Mouse (Mus musculus) embryo, embryonic 10 days (tissue): ENCODE measurements around the gene Banp.

Source experiments
- DNase-seq: peaks from one replicate; pipeline ENCODE4 v3.0.0-alpha.2; 2015; ENCODE audit warnings: low spot score

The Banp gene

GRCm38 (mm10) chr8:122058951-122059350, 109.4 kb downstream of the Banp start:
- no peak for DNase-seq

GRCm38 (mm10) chr8:122062508-122063223, 113.1 kb downstream of the Banp start:
- DNase-seq = no peak

- DNase-seq = peak; percentile 35
Measured at GRCm38 (mm10) chr8:122064353-122064752, 114.8 kb downstream of the Banp start.

DNA sequence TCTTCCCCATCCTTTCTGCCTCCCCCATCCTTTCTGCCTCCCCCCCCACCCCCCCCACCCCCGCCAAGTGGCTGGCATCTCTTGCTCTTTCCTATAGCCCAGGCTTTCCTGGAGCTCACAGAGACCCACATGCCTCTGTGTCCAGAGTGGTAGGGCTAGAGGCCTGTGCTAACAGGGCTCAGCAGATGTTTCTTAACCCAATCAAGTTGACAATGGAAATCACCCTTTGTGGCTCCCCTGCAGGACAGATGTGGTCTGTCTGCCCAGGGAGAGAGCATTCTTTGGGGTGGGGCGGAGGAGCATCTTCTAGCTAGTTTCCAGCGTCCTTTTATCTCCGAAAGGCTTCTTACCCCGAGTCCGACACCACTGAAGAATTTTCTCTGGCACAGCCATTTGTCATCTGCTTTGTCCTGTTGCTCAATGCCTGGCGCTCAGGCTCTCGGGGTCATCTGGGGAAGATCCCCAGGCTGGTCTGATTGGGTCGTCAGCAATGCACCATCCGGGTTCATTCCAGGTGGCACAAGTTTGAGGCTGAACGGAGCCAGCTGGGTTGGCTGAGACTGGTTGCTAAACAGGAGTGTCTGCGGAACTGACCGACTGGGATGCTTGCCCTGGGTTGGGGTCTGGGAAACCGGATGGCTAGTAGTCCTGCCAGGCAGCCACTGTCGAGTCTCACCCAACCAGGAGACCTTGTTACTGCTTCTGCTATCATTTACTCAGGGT, 118.4 kb downstream of the Banp start:
- DNase-seq = no peak

DNA sequence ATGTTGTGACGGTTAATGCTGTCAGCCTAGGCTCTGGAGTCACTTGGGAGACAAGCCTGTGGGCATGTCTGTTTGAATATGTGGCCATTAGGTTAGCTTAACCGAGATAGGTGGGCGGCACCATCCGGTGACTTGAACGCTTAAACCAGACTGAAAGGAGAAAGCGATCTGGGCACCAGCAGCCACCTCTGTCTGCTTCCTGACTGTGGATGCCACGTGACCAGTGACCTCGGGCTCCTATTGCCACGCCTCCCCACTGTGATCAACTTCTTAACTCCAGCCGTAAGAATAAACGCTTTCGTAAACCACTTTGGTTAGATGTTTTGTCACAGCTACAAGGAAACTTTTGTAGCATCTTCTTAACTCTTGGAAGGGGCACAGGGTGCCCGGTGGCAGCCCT, 119.1 kb downstream of the Banp start:
- no peak for DNase-seq

DNA sequence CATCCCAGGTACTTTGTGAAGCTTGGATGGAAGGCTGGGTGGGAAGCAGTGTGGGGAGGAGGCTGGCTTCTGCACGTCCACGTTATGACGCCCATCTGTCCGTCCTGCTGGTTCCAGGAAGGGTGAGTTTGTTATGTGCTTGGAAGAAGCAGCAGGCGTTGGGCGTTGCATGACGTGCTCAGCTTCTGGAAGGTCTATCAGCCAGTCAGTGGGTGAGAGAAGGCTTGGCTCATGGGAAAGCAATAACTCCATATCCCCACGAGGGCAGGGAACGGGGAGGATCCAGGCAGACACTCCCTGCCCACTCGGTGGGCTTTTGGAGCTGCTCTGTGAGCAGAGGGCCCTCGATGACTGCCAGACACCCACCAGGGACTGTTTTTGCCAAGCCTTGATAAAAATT, 119.7 kb downstream of the Banp start:
- no peak for DNase-seq

DNA sequence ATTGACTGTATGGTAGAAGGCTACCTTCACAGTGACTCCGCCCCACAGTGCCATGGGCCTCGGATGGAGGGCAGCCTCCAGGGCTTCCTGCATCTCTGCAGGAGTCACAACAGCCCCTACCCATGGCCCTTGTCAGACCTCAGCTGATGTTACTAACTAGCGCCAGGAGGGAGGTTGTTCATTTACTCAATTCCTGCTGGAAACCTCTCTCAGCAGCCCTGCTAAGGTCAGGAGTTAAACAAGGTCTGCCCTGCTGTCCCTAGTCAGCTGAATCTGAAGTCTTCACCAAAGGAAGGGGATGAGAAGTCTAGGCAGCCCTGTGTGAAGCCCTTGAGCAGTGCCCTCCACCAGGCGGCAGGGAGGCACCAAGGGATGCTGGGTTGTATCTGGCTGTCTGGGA, 121.6 kb downstream of the Banp start:
- DNase-seq = no peak

GRCm38 (mm10) chr8:122073964-122074363, 124.4 kb downstream of the Banp start:
- no peak for DNase-seq

DNA sequence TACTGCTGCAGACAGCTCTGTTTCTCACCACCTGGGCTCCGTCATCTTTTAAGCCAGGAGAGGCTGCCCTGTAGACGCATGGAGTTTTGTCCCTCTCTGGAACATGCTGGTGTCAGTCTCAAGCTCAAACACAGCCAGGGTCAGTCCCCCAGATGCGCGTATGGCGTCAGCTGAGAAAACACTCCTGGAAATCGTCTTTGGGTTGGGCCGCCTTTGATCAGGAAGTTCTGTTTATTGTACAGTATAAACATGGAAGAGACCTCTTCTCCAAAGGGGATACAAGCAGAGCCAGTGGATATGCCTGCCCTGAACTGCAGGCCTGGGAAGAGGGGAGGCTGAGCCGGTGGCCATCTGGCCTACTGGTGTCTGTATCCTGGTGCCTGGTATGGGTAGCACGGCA, 124.9 kb downstream of the Banp start:
- peak; percentile 23 for DNase-seq

- DNase-seq = no peak
Measured at GRCm38 (mm10) chr8:122074977-122075376, 125.4 kb downstream of the Banp start.

DNA sequence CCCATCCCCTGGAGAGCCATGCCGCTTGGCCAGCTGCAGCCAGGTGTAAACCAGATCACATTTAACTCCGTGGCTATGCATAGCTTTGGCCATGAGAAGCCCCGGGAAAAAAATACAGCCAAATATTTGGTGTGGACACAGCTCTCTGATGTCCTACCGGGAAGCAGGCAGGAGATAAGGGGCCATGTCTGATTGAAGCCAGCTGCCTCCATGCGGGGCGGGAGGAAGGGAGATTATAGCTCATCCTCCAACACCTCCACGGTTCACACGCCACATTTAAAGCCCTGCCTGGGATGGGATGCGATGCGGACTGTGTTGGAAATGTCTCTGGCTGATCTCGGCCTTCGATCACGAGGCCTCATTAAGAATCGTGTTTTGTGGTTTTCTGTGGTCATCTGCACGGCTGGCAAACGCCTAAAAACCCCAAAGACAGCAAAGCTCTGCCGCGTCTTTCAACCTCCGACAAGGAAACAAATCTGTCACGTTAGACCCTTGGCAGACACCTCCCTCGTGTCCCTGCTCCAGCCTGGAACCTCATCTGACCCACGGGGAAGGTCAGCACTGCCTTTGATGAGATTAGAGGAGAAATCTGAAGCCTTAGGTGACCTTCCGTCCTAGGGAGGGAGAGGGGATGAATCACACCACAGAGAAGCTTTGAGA, 126.8 kb downstream of the Banp start:
- DNase-seq = peak; percentile 58

DNA sequence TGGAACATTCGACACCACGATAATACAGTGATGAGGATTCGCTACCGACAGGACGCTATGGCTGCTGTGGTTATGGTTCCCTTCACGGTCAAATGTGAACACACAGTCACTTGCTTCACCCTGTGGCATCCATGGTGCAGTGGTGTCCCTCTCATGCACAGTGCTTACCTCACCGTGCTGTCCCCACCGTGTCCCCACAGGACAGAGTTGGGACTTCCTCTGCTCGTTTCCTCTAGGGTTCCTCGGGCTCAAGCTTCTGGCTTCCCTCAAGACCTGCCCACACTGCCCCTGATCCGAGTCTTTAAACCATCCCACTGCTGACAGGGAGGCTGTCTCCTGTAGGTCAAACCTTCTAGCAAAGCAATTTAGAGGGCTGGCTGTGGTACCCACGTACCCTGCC, 128.8 kb downstream of the Banp start:
- DNase-seq = no peak
